Mouse (Mus musculus) spleen, postnatal 4 days (tissue): ENCODE data around the gene Cenpe.
"Not testable (repeated sequence)": the region's sequence is repeated elsewhere in the genome, so short reads cannot be mapped to it uniquely, and the experiment has no call there.

Experiments used
- DNase-seq, 2 experiments: peaks; one replicate each; pipeline ENCODE4 v3.0.0; 2022; ENCODE audit warnings: low spot score in 2 of 2

Gene Cenpe

DNA sequence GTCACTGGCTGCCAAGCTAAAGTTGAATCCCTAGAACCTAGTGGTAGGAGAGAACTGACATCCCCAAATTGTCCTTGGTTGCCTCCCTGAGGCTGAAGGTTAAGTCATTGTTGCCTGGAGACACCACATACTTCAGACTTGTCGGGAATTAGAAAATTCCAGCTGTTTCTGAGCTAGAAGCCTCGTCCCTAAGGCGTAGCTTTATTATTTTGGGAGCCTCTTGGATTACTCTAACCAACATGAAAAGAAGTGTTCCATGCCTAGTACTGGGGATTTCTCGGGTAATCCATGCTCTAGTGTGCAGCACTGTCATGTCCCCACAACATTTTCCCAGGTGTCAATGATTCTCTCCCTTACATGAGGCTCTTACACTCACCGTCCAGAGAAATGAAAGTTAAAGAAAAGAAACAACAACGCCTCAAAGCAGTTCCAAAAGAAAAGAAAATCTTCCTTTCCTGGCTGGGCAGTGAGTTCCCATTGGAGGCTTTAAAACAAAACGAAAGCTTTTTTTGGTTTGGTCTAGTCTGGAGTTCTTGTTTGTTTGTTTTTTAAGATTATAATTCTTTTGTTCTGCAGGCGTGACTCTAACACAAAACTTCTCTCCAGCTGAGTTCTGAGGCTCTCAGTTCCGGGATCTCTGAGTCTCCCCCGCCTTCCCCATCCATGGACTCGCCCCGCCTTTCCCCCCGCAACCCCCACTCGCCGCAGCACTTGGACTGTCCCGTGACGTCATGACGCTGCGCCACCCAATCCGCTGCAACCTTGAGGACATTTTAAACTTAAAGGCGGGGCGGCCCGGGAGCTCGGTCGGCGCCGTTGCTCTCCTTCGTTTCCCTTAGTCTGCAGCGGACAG is at the start of gene Cenpe:
TSS of gene Cenpe (plus strand) at position 733 of the 853 bp plus-strand sequence.
- DNase-seq, result peak; percentile 93 to 97

DNA sequence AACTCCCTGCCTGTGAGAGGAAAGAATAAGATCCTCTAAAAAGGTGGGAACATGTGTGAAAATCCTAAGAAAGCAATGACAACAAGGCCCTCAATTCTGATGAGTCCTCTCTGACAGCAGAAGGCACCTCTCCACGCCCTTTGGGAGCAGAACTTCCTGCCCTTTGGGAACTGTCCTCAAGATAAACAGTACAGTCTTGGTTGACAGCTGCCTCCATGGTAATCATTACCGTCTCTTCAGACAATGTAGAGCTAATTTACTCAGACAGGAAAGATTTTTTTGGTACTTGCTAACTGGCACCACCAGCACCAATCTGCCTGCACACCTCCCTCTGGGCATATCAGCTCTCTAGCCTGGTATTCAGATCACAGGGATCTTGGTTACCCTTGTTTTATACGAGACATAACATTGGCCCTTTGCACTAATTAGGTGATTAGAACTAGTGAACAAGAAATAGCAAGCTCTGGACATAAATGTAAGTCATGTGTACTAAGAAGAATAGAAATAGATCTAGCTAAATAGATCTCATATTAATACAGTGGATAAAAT is 40.4 kb upstream of the Cenpe start:
- no peak for DNase-seq

DNA sequence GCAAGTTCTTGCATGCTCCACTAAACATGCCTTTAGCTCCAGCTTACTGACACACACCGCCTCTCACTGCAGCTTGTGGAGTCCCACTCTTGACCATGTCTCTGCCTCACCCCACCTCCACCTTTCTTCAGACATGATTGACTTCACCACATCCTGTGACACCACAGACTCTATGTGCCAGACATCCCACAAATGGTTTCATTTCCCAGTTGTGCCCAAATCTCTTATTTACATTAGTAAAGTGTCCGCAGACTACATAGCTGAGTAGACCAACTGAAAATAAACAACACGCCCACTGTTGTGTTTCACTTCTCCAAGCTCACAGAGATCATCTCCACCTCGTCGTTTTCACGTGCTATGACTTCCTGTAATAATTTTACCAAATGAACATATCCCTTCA is 20.5 kb upstream of the Cenpe start:
- DNase-seq, result peak in 1 of 2 experiments; percentile 27

DNA sequence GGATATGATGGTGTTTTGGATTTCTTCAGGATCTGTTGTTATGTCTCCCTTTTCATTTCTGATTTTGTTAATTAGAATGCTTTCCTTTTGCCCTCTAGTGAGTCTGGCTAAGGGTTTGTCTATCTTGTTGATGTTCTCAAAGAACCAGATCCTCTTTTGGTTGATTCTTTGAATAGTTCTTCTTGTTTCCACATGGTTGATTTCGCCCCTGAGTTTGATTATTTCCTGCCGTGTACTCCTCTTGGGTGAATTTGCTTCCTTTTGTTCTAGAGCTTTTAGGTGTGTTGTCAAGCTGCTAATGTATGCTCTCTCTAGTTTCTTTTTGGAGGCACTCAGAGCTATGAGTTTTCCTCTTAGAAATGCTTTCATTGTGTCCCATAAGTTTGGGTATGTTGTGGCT is 14.3 kb upstream of the Cenpe start:
- DNase-seq, result not testable (repeated sequence)

DNA sequence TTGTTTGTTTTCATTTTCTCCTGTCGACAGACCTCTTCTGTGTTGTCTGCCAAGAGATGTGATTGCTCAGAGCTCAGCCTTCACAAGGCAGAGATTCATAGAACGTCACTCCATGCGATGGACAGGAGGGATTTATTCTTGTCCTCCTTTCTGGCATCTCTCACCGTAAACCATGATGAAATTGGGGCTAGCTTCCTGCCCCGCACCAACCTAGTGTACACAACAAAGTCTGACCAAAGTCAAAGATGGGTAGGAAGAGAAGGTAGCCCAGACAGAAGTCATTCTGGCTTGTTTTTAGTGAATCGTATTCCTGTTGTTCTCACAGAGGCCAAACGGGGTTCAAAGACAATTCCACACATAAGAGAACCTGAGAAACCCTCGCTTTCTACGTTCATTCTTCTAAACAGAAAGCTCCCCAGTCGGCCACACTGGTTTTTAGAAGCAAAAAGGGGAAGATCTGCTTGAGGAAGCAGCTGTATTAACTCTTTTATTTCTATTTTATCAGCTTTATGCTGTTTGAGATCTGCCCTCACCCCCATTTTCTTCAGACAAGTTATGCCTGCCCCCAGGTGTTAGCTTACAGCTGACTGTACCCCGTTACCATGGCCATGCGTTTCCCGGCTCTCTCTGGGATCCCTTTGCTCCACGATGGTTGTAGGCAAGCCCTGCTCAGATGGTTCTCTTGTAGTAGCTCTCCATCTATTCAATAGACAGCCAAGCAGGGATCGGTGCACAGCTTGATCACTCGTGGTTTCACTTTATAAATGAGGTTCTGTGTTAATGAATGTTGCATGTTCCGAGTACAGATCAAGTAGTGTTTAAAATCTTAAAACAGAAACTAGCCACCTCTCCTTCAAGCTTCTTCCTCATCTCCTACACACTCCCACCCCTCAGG is 11.7 kb upstream of the Cenpe start:
- DNase-seq, result no peak

DNA sequence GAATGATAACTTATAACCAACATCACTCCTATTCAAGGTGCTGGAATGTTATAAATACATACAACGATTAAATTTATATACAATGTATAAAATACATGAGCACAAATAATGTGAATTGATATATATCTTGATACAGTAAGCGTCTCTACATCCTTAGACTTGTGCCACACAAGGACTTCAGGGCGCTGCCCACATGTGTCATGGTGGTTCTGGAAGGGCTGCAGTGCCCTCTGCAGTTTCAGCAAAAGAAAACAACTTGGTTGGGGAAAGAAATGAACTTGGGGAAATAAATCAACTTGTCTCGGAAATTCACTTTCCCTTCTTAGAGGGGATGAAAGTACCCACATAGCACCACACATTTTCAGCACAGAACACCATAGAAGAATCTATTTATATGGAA is 5.7 kb upstream of the Cenpe start:
- no peak for DNase-seq

DNA sequence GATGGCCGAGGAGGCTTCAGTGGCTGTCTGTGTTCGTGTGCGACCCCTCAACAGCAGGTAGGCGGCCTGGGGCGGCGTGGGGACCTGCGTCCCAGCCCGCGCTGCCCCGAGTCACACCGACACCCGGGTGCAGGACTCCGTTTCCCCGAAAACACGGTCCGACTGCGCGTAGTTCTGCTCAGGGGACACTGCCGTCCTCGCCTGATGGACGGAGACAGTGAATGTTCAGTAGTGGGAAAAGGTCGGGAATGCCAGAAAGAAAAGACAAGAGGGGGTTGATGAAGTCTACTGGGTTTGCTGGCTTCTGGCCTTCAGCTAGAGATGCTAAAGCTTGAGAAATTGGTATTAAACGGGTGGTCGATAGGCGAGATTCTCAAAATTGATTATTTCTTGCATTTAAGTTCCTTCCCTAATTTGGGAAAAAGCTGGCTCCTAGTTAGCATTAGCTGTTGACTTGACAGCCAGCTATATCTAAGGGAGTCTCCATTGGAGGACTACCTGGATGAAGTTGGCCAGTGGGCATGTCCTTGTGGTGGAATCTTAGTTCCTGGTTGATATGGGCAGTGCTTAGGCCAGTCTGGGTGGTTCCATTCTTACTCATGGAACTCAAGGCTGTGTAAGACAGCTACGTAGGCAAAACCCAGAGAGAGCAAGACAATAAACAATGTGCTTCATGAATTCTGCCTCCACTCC is 467 bp downstream of the Cenpe start:
- peak in 1 of 2 experiments; percentile 23 for DNase-seq

DNA sequence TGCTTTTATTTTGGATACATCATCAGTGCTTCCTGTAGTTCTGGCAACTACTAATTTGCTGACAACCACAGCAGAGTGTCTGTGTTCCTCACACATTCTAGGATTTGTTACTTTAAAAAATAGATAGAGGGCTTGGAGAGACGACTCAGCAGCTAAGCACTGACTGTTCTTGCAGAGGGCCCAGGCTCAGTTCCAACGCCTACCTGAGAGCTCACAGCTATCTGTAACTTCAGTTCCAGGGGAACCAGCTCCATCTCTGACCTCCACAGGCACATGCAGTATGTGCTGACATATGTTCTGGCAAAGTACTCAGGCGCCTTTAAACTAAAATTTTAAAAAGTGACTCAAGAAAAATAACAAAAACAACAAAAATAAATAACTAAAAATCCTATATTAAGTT is 19.7 kb downstream of the Cenpe start:
- no peak for DNase-seq

DNA sequence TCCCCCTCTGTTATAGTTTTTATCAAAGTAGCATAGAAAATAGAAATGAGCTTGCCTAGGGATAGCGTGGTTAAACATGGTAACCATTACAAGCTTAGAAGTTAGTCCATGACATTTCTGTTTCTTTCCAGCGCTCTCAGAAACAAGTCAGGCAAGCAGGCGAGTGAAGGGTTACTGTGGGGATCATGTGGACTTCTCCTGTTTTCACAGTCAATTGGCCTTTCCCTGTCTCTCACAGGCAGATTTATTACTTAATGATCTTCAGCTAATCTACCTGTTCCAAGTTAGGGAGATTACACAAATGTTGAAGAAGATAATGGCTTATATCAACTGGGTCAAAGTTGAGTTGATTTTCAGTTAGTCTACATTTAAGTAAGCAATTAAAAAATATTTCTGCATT is 20.1 kb downstream of the Cenpe start:
- no peak for DNase-seq

DNA sequence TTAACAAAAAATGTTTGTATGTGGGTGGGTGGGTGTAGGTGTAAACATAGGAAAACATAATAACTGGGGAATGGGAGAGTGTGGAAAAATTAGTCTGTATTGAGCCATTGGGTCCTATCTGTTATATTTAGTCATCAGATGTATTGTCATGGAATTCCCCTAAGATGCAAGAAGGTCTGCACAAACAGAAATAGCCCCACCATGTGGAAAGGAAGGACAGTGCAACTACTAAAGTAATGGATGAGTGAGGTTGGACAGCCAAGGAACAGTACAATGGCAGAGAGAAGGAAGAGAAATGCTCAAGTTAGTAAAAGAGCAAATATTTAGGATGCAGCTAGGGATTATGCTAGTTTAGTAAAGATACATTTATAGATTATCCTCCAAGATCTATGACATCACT is 33.4 kb downstream of the Cenpe start:
- no peak for DNase-seq

DNA sequence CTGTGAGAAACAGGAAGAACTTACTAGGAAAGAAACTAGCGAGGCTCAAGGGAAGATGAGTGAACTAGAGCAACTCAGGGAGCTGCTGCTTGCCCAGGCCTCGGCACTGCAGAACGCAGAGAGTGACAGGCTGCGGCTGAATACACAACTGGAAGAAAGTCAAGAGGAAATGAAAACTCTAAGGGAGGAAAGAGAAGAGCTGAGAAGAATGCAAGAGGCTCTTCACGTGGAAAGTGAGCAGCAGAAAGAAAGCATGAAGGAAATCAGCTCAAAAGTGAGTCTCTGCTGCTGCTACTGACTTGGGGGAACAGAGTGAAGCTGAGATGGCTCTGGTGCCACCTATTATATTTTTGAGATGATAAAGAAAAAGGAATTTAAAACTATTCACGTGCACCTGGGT is 34.5 kb downstream of the Cenpe start:
- DNase-seq, result no peak

DNA sequence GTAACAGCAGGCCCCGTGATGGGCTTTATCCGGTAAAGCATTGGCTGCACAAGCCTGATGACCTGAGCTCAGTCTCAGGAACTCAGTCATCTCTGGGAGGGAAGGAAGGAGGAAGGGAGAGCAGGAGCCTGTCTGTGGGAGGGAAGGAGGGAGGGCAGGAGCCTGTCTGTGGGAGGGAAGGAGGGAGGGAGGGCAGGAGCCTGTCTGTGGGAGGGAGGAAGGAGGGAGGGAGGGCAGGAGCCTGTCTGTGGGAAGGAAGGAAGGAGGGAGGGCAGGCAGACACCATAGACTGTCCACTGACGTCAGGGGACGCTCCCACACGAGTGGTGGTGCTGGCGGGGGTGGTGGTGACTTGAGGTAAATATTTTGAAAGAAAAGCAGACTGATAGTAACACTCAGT is 36.8 kb downstream of the Cenpe start:
- no peak for DNase-seq

DNA sequence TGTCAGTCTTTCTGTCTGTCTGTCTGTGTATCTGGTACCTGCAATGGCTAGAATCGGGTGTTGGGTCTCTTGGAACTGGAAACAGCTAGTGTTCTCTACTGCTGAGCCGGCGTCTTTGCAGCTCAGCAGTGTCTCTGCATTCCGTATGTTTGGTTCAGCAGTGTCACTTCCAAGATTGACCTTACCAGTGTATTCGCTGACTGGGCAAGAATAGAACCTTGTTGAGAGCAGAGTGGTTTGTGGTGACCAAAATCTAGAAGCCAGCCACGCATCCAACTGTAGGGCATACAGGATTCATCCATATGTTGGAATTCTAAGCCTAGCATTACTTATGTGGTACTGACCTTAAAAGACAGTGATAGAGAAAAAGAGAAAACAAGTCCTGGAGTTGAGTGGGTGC is 39.5 kb downstream of the Cenpe start:
- no peak for DNase-seq

DNA sequence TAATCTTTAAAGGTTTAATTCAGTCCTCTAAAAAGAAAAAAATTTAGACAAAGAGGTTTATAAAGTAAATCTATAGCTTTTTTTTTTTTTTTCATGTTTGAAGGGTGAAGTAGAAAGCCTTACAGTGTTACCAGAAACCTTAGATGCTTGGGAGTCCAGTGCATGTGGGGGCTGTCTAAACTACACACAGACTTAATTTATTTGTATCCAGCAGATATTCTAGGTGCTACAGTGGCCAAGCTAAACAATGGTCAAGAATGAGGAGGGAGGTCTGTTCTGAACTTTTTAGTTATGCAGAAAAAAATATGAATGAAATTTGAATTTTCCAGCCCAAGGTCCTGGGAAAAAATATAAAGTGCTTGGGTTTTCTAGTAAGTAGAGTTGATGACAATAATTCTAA is 42.4 kb downstream of the Cenpe start:
- no peak for DNase-seq

DNA sequence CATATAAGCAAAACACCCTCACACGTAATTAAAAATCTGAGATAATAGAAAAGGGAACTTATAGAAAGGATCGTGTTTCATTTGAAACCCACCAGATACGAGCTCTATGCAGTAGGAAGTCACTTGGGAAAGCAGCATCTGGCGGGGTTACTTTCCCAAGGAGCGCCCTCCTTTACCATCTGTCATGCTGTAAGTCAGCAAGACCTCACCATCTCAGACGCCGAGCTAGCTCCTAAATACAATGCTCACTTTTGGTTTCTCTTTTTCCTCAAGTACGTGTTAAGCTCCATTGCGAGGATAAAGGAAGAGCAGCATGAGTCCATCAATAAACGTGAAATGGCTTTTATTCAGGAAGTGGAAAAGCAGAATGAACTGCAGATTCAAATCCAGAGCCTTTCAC is 46.6 kb downstream of the Cenpe start:
- DNase-seq, result no peak

DNA sequence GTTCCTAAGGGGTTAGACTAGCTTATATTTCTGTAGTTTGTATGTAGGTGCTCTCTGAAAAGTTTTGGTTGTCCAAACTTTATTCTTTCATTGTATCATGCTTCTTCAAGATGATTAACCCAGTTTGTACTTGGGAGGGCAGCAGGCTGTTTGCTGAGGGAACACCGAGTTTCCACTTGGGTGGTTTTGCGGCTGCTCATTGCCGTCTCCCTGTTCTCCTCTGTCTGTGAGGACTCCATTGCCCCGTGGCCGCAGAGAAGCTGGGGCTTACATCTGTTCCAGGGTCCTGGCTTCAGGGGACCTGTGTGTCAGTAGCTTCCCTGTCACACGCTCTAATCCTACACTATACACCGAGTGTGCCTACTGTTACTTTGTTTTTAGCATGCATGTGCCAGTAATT is 47.9 kb downstream of the Cenpe start:
- no peak for DNase-seq

DNA sequence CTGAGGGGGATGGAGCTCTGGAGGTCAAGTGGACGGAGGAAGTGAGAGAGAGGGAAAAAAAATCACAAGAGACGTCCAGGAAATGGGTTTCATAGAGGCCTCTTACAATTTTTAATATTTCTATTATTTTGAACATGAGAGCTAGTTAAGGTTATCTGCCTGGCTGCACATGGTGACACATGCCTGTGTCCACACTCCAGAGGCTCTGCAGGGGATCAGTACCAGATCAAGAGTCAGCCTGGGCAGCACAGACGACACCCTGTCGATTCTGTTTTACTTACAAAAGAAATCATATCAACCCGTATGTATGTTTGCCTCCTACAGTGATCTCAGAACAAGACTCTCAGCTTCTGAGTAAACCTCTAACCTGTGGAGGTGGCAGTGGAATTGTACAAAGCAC is 56.3 kb downstream of the Cenpe start:
- DNase-seq, result no peak

DNA sequence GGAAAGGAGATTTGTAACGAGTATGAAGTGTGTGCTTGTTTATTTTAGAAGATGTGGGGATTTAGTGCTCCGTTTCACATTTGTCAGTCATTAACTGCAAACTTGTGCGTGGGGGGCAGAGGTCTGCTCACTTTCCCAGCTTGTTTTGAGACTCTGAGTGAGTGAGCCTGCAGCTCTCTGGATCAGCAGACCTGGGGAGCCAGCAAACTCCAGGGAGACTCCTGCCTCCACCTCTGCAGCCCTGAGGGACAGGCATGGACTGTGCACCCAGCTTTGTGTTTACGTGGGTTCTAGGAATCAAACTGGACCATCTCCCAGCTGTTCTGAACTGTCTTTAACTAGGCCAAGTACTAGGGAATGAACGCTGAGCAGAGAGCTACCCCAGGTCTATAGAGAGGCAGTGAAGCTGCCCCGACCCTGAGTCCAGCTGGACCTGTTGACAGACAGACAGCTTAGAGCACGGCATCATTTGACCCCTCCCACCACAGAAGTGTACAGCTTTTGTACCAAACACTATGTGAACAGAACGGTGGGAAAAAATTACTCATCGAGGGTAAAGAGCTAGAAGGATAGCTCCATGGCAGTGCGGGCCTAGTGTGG is 57.2 kb downstream of the Cenpe start:
- DNase-seq, result no peak

DNA sequence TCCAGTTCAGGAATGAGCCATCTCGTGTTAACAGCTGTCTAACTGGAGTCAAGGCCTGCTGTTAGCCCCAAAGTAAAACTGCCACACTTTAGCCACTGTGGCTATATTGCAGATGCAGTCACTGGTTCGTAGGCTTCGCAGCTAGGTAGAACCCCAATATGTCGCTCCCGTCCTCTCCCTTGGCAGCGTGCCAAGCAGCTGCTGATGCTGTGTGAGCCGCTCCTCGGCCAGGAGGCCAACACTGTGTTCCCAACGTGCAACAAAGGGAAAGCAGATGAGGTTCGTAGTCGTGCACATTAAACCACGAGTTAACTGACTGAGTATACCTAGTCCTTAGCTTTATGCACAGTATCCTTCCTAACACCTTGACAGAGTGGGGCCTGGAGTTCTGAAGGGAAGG is 60.3 kb downstream of the Cenpe start:
- no peak for DNase-seq

DNA sequence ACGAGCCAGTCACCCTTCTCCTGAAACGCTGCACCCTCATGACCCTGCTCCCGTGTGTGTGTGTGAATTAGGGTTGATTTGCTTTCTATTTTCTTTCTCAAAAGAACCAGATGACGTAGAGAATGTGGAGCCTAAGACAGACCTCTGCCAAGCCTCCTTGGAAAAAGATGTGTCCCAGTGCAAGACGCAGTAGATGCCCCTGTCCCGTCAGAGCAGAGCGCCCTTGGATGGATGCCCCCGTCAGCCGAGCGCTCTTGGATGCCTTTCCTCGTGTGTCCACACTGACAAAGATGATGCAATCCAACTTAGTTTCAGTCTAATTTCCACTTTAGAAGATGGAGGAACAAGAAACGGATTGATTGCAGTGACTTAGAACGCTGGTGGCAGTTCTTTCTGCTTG is 60.7 kb downstream of the Cenpe start:
- no peak for DNase-seq

DNA sequence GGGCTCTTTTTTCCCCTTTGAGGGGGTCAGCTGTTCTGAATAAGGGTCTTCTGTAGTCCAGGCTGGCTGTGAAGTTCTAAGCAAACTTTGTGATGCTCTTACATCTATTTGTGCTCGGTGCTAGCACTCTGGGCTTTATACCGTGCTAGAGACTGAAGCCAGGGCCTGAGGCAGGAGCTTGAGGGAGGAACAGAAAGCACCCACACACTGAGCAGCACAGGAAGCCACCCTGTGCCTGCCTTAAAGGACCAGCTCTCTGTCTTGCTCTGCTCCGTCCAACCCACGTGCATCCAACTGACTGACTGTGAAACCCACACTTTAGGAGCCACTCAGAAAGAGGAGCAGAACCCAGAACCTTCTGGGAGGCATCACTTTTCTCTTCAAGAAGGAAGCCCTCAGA is 67.8 kb downstream of the Cenpe start:
- DNase-seq, result no peak
